Mouse (Mus musculus) cerebellum, adult 18-20 months (tissue): ENCODE measurements around the gene Olfr449.

Experiments used
- DNase-seq, 2 experiments: peaks; one replicate each; pipeline ENCODE4 v3.0.0; 2021

Olfr449 gene

GRCm38 (mm10) chr6:42834084-42834483 lies at the start of gene Olfr449:
TSS of gene Olfr449 (plus strand) at chr6:42834384.
- no peak for DNase-seq

GRCm38 (mm10) chr6:42784793-42785192 lies 49.4 kb upstream of the Olfr449 start, which contains the start of gene Olfr452:
TSS of gene Olfr452 (plus strand) at chr6:42785093.
- no peak for DNase-seq

DNA sequence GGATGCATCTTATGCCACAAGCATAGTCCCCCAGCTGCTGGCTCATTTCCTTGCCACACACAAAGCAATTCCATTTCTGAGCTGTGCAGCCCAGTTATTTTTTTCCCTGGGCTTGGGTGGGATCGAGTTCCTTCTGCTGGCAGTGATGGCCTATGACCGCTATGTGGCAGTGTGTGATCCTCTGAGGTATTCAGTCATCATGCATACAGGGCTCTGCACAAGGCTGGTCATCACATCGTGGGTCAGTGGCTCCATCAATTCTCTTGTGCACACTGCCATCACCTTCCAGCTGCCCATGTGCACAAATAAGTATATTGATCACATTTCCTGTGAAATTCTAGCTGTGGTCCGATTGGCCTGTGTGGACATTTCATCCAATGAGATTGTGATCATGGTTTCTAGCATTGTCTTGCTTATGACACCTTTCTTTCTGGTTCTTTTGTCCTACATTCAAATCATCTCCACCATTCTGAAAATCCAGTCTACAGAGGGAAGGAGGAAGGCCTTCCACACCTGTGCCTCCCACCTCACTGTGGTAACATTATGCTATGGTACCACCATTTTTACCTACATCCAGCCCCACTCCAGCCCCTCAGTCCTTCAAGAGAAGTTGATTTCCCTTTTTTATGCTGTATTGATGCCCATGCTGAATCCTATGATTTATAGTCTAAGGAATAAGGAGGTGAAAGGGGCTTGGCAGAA lies 43.8 kb upstream of the Olfr449 start:
- DNase-seq, result no peak

DNA sequence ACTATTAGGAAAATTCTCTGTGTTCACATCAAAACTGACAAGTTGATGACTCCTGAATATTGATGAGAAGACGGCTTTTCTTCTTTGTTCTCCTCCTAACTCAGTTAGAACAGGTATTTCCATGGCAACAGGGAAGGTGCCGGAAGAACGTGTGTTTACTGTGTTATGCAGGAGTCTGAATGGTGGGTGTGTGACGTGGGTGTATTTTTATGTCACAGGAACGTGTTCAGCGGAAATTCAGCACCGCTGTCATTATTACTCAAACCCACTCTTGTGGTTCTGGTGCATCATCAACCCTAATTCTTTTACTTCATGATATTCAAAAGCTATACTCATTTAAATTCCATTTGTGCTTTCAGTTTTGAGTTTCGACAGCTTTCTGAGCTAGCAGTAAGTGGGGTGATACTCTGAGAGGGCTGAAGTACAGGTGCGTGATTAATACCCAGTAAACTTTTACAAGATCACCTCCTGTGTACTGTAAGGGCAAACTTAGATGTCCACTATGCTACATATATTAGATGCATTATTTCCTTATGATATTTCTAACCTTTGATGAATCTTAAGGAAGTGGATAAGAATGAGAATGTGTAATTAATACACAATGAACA lies 43.1 kb upstream of the Olfr449 start:
- no peak for DNase-seq

DNA sequence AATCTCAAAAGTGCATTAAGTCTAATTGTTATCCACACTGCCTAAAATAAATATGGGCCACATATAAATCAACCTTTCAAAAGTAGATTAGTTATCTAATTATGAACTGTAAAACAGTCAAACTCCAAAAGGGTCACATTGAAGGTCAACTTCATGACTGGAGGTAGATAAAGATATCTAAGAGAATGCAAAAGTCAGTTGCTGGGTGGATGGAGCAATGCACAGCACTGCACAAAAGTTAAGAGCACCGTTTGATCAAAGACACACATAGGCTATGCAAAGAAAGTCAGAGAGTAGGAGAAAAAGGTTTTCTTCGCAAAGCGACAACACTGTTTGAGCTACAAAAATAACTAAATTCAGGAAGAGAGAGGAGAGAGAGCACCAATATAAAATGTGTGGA lies 39.2 kb upstream of the Olfr449 start:
- no peak for DNase-seq

- DNase-seq, result no peak
Measured at GRCm38 (mm10) chr6:42811639-42812038, 22.5 kb upstream of the Olfr449 start, which contains the start of gene Olfr450. TSS of gene Olfr450 (plus strand) at chr6:42811939.

- DNase-seq, result peak; percentile 38 to 42
Measured at GRCm38 (mm10) chr6:42860222-42860819, 26.1 kb downstream of the Olfr449 start.

DNA sequence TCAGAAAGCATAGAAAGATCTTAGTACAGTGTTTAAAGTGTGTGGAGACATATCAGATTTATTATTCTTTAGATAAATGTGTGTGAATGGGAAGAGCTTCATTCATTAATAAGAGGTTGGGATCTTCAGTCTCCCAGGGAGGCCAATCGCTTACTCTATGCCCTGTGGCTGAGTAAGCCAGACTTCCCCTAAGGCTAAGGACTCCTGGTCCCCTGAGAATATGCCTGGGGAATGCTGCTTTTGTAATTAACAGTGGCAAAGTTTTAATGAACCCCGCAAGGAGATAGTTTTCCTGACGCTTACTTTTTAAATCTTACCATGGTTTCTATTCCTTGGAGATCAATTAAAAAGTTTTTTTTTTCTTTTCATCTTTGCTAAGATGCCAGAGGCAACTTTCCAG lies 35.5 kb downstream of the Olfr449 start:
- DNase-seq, result no peak

DNA sequence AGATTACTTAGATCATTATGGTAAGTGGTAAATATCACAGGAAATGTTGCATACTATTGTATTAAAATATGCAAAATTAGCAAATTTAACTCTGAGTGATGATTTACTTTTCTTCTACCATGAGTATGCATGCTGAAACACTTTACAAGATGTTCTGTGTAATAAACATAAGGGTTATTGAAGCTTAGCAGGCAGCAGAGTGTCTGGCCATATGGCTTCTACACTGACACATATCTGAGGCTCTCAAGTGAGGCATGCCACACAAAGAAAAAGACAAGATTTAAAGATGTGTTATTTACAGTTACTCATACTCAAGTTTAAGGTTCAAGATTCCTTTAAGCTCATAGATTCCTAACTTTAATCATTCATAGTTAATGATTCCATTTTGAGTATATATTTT lies 42.1 kb downstream of the Olfr449 start:
- DNase-seq, result no peak
